Mouse (Mus musculus) left cerebral cortex, adult 2 months (tissue): ENCODE measurements around the gene Trp53. TPM values are rescaled to one million over a fixed set of nuclear protein-coding genes. Genes with fewer than 3 reads are reported as not detected.
A peak's percentile ranks its signal among the peaks of the same experiment; 100 is the strongest.

Source experiments
- DNase-seq, 2 experiments: peaks; one replicate each; pipeline ENCODE4 v3.0.0; 2021 to 2022; ENCODE audit warnings: low spot score in 2 of 2, mixed read lengths in 1 of 2; ENCODE audit errors: extremely low spot score in 1 of 2
- H3K27ac ChIP-seq: fragments of 200-600 bp; 2 replicates; pipeline ENCODE4 v1.8.1; 2022
- H3K4me3 ChIP-seq: fragments of 200-600 bp; 2 replicates; pipeline ENCODE4 v1.8.1; 2022
- CTCF ChIP-seq: fragments of 200-600 bp; IDR thresholded peaks from 2 replicates; pipeline ENCODE4 v1.8.1; 2022; ENCODE audit warnings: antibody characterized with exemption, mild to moderate bottlenecking, moderate library complexity
- intact Hi-C: fragments of 180-260 bp; cut with DNase I; formaldehyde crosslinking; loops from one replicate; pipeline ENCODE4 v1.15.1; 2025
- total RNA-seq, 2 experiments: library from RNA; stranded (reverse); gene quantifications; 2 replicates each; pipeline ENCODE4 v1.2.3; 2021

Trp53 gene
- total RNA-seq, 2 experiments from 2014 or later: 23.7 TPM

- no peak overlapping the region for H3K4me3 ChIP-seq
- no peak for TF ChIP-seq CTCF
- intact Hi-C loops: no loop called here
- DNase-seq: no peak
- no peak overlapping the region for H3K27ac ChIP-seq
Measured at GRCm38 (mm10) chr11:69551310-69551709, 28.8 kb upstream of the Trp53 start.

- DNase-seq: peak in 1 of 2 experiments; percentile 47
- intact Hi-C loops: no loop called here
- Histone ChIP-seq H3K27ac (peak overlapping the region; percentile 55), H3K4me3 (no peak overlapping the region)
- TF ChIP-seq CTCF: no peak
Measured at GRCm38 (mm10) chr11:69552622-69553340, 27.4 kb upstream of the Trp53 start.

GRCm38 (mm10) chr11:69553341-69553721, 26.8 kb upstream of the Trp53 start:
- Histone ChIP-seq H3K4me3 (no peak overlapping the region), H3K27ac (peak overlapping the region; percentile 55)
- peak in 1 of 2 experiments; percentile 12 for DNase-seq
- intact Hi-C loops: no loop called here
- TF ChIP-seq CTCF: no peak

- intact Hi-C loops: no loop called here
- no peak for DNase-seq
- TF ChIP-seq CTCF: no peak
- Histone ChIP-seq H3K4me3 (no peak overlapping the region), H3K27ac (no peak overlapping the region)
Measured at GRCm38 (mm10) chr11:69554539-69555140, 25.5 kb upstream of the Trp53 start.

- H3K4me3 ChIP-seq: peak overlapping the region; percentile 22
- no peak overlapping the region for H3K27ac ChIP-seq
- DNase-seq: peak; percentile 41 to 68
Measured at GRCm38 (mm10) chr11:69557381-69557958, 22.7 kb upstream of the Trp53 start.

GRCm38 (mm10) chr11:69558756-69559155, 21.4 kb upstream of the Trp53 start:
- H3K27ac ChIP-seq: no peak overlapping the region; the same call in 1 of the 2 replicates
- TF ChIP-seq CTCF: no peak

More at GRCm38 (mm10) chr11:69557381-69557958, 22.7 kb upstream of the Trp53 start:
- no peak for TF ChIP-seq CTCF
- intact Hi-C loops: no loop called here

GRCm38 (mm10) chr11:69559183-69559582, 21.0 kb upstream of the Trp53 start:
- no peak for TF ChIP-seq CTCF
- H3K27ac ChIP-seq: peak overlapping the region; percentile 87; the same call in 1 of the 2 replicates
- intact Hi-C loops: no loop called here
- H3K4me3 ChIP-seq: peak overlapping the region; percentile 58
- no peak for DNase-seq

More at GRCm38 (mm10) chr11:69558756-69559155, 21.4 kb upstream of the Trp53 start:
- intact Hi-C loops: no loop called here
- H3K4me3 ChIP-seq: peak overlapping the region; percentile 58
- no peak for DNase-seq

- no peak for TF ChIP-seq CTCF
- intact Hi-C loops: no loop called here
- DNase-seq: peak; percentile 37 to 63
- Histone ChIP-seq H3K27ac (peak within 1 kb of the TSS; percentile 87), H3K4me3 (peak within 1 kb of the TSS; percentile 58)
Measured at GRCm38 (mm10) chr11:69559851-69560765, 20.1 kb upstream of the Trp53 start, which contains the start of gene Efnb3. Gene Efnb3, minus strand, starts transcription at chr11:69560205.

GRCm38 (mm10) chr11:69560896-69561854, 19.0 kb upstream of the Trp53 start:
- H3K4me3 ChIP-seq: peak overlapping the region; percentile 58; the same call in 1 of the 2 replicates
- intact Hi-C loops: no loop called here
- peak overlapping the region; percentile 87 for H3K27ac ChIP-seq
- no peak for TF ChIP-seq CTCF
- peak in 1 of 2 experiments; percentile 11 for DNase-seq

GRCm38 (mm10) chr11:69563373-69563772, 16.8 kb upstream of the Trp53 start:
- no peak overlapping the region for H3K4me3 ChIP-seq
- no peak for TF ChIP-seq CTCF
- H3K27ac ChIP-seq: no peak overlapping the region; the same call in 1 of the 2 replicates
- intact Hi-C loops: no loop called here
- no peak for DNase-seq

- H3K27ac ChIP-seq: no peak overlapping the region
- DNase-seq: no peak
- intact Hi-C loops: no loop called here
- no peak for TF ChIP-seq CTCF
- no peak overlapping the region for H3K4me3 ChIP-seq
Measured at GRCm38 (mm10) chr11:69564391-69564790, 15.8 kb upstream of the Trp53 start.
